Mouse (Mus musculus): ENCODE data around the gene Clip3. TPM values are rescaled to one million over a fixed set of nuclear protein-coding genes. Genes with fewer than 3 reads are reported as not detected.
A peak's percentile ranks its signal among the peaks of the same experiment; 100 is the strongest.

The Clip3 gene
- polyA plus RNA-seq, 1 experiment from 2014 or later = 115 TPM

- Histone ChIP-seq H3K4me2 (ENCODE audit: low read depth, low read length) (no peak overlapping the region), H3K27me3 (ENCODE audit: control insufficient read depth, insufficient read depth, low read length) (no peaks in the 10 kb centered on the region), H3K9me3 (ENCODE audit: control insufficient read depth, low read length) (no peaks in the 10 kb centered on the region), H3K4me1 (ENCODE audit: control insufficient read depth, insufficient read depth, low read length) (peaks cover 15% of the 10 kb centered on the region), H3K4me3 (ENCODE audit: low read depth, low read length) (no peak overlapping the region), H3K9ac (replicated peaks; ENCODE audit: low read depth, low read length) (no peak overlapping the region), H3K27ac (ENCODE audit: low read depth, low read length) (no peak overlapping the region), H3K36me3 (ENCODE audit: control insufficient read depth, insufficient read depth, low read length) (peaks cover 6% of the 10 kb centered on the region)
- no peak for ATAC-seq (ENCODE audit: low read depth)
- 61% methylated on average over 7 of the region's 7 CpGs for WGBS
These were observed 2.3 kb upstream of the Clip3 start for GRCm38 (mm10) chr7:30289071-30289713.

DNA sequence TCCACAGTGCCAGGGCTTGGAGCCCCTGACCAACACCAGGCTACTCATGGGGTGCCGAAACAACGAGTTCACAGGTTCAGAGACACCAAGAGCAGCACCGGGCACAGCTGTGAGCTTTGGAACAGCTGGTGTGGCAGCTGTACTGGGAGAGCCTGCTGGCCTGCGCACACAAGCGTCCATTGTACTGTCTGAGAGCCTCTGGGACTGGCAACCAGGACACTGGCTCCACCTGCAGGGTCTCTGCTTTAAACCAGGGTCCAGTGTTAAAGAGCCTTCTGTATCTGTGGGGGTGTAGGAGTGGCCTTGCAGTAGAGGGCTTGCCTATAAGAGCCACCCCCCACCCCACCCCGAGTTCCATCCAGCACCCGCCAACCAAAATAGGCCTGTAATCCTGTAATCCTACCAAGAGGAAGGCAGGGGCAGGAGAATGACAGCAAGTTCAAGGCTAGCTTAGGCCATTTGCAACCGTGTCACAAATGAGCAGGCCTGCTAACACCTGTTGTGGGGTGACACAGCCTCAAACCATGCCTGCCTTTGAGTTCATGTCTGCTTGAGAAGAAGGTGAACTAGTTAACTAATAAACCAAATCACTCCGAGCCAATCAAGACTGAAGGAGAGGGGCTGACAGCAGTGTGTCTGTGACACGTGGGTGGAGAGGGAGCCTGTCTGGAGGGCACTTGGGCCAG, 1.7 kb upstream of the Clip3 start:
- peak; percentile 16; the same call in 1 of the 2 replicates for ATAC-seq (ENCODE audit: low read depth)
- WGBS = 56% methylated on average over 10 of the region's 10 CpGs

DNA sequence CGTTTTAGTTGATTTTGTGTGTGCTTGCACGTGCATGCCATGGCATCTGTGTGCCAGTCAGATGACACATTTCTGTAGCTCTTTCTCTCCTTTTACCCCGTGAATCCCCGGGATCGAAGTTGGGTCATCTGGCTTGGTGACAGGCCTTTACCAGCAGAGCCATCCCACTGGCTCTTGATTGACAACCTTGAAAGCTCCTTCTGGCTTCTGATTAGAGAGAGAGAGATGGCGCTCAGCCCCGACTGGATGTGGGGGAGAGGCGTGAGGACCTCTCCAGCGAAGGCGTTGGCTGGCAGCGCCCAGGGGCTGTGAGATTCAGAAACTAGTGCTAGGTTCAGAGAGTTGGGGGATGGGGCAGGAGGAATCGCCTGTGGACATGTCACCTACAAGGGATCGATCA, 2.3 kb downstream of the Clip3 start:
- Histone ChIP-seq H3K36me3 (ENCODE audit: control insufficient read depth, insufficient read depth, low read length) (peaks cover 38% of the 10 kb centered on the region), H3K4me1 (ENCODE audit: control insufficient read depth, insufficient read depth, low read length) (peaks cover 19% of the 10 kb centered on the region), H3K27ac (ENCODE audit: low read depth, low read length) (no peak overlapping the region), H3K4me3 (ENCODE audit: low read depth, low read length) (no peak overlapping the region), H3K4me2 (ENCODE audit: low read depth, low read length) (no peak overlapping the region), H3K9me3 (ENCODE audit: control insufficient read depth, low read length) (no peaks in the 10 kb centered on the region), H3K9ac (replicated peaks; ENCODE audit: low read depth, low read length) (no peak overlapping the region; the same call in 1 of the 2 replicates), H3K27me3 (ENCODE audit: control insufficient read depth, insufficient read depth, low read length) (no peaks in the 10 kb centered on the region)
- no peak for ATAC-seq (ENCODE audit: low read depth)
- 83% methylated on average over 13 of the region's 13 CpGs for WGBS

More for the DNA sequence above, 1.7 kb upstream of the Clip3 start:
- Histone ChIP-seq H3K27ac (ENCODE audit: low read depth, low read length) (no peak overlapping the region), H3K4me2 (ENCODE audit: low read depth, low read length) (no peak overlapping the region), H3K4me1 (ENCODE audit: control insufficient read depth, insufficient read depth, low read length) (peaks cover 19% of the 10 kb centered on the region), H3K9me3 (ENCODE audit: control insufficient read depth, low read length) (no peaks in the 10 kb centered on the region), H3K27me3 (ENCODE audit: control insufficient read depth, insufficient read depth, low read length) (no peaks in the 10 kb centered on the region), H3K9ac (replicated peaks; ENCODE audit: low read depth, low read length) (no peak overlapping the region), H3K36me3 (ENCODE audit: control insufficient read depth, insufficient read depth, low read length) (peaks cover 9% of the 10 kb centered on the region), H3K4me3 (ENCODE audit: low read depth, low read length) (no peak overlapping the region)

DNA sequence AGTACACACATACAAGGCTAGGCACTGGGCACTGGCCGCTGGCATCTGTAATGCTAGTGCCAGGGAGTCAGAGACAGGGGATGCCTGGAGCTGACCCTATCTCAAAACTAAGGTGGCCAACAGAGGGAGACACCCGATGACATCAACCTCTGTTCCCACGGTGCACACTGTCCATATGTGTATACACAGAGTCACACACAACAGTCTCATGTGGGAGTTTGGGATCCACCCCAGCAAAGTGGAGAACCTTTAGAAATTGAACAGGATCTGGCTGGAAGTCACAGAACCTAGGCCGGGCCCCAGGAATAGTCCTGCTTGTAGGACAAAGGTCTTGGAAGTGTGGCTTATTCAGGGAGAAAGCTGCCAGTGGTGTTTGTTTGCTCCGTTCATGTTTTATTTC, 2.8 kb downstream of the Clip3 start:
- Histone ChIP-seq H3K4me3 (ENCODE audit: low read depth, low read length) (no peak overlapping the region), H3K9me3 (ENCODE audit: control insufficient read depth, low read length) (no peaks in the 10 kb centered on the region), H3K27me3 (ENCODE audit: control insufficient read depth, insufficient read depth, low read length) (no peaks in the 10 kb centered on the region), H3K4me1 (ENCODE audit: control insufficient read depth, insufficient read depth, low read length) (peaks cover 19% of the 10 kb centered on the region), H3K4me2 (ENCODE audit: low read depth, low read length) (no peak overlapping the region), H3K27ac (ENCODE audit: low read depth, low read length) (no peak overlapping the region), H3K9ac (replicated peaks; ENCODE audit: low read depth, low read length) (no peak overlapping the region; the same call in 1 of the 2 replicates), H3K36me3 (ENCODE audit: control insufficient read depth, insufficient read depth, low read length) (peaks cover 43% of the 10 kb centered on the region)
- ATAC-seq (ENCODE audit: low read depth) = no peak
- WGBS = 93% methylated on average over 5 of the region's 5 CpGs

GRCm38 (mm10) chr7:30295103-30295502, 3.6 kb downstream of the Clip3 start:
- no peaks in the 10 kb centered on the region for H3K27me3 ChIP-seq (ENCODE audit: control insufficient read depth, insufficient read depth, low read length)
- no peak overlapping the region for H3K4me3 ChIP-seq (ENCODE audit: low read depth, low read length)
- peaks cover 51% of the 10 kb centered on the region for H3K36me3 ChIP-seq (ENCODE audit: control insufficient read depth, insufficient read depth, low read length)
- ATAC-seq (ENCODE audit: low read depth) = no peak
- no peaks in the 10 kb centered on the region for H3K9me3 ChIP-seq (ENCODE audit: control insufficient read depth, low read length)
- 73% methylated on average over 10 of the region's 10 CpGs for WGBS
- H3K27ac ChIP-seq (ENCODE audit: low read depth, low read length) = no peak overlapping the region
- no peak overlapping the region for H3K4me2 ChIP-seq (ENCODE audit: low read depth, low read length)
- no peak overlapping the region for H3K9ac ChIP-seq (replicated peaks; ENCODE audit: low read depth, low read length)
- H3K4me1 ChIP-seq (ENCODE audit: control insufficient read depth, insufficient read depth, low read length) = peaks cover 19% of the 10 kb centered on the region

- H3K27me3 ChIP-seq (ENCODE audit: control insufficient read depth, insufficient read depth, low read length) = no peaks in the 10 kb centered on the region
- H3K9ac ChIP-seq (replicated peaks; ENCODE audit: low read depth, low read length) = no peak overlapping the region
- 95% methylated on average over 15 of the region's 15 CpGs for WGBS
- no peaks in the 10 kb centered on the region for H3K9me3 ChIP-seq (ENCODE audit: control insufficient read depth, low read length)
- H3K4me1 ChIP-seq (ENCODE audit: control insufficient read depth, insufficient read depth, low read length) = peaks cover 19% of the 10 kb centered on the region
- ATAC-seq (ENCODE audit: low read depth) = no peak
- H3K27ac ChIP-seq (ENCODE audit: low read depth, low read length) = no peak overlapping the region
- H3K4me2 ChIP-seq (ENCODE audit: low read depth, low read length) = no peak overlapping the region
- H3K4me3 ChIP-seq (ENCODE audit: low read depth, low read length) = no peak overlapping the region
- H3K36me3 ChIP-seq (ENCODE audit: control insufficient read depth, insufficient read depth, low read length) = peaks cover 54% of the 10 kb centered on the region
These were observed 5.3 kb downstream of the Clip3 start for GRCm38 (mm10) chr7:30296816-30297215.

DNA sequence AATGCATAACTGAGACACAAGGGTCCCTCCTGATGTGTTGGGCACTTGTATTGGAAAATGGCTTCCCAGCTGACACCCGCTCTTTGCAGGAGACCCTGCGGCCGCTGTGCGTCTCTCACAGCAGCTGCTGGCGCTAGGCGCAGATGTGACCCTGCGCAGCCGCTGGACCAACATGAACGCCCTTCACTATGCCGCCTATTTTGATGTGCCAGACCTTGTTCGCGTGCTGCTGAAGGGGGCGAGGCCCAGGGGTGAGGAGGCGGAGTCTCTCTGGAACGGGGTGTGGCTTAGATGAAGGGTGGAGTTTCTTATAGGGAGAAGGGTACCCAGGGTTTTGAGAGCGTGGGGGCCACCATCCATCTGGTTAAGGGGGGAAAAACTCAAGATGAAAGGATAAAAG, 5.7 kb downstream of the Clip3 start:
- Histone ChIP-seq H3K4me3 (ENCODE audit: low read depth, low read length) (no peak overlapping the region), H3K27ac (ENCODE audit: low read depth, low read length) (no peak overlapping the region), H3K27me3 (ENCODE audit: control insufficient read depth, insufficient read depth, low read length) (no peaks in the 10 kb centered on the region), H3K4me1 (ENCODE audit: control insufficient read depth, insufficient read depth, low read length) (peaks cover 17% of the 10 kb centered on the region), H3K9me3 (ENCODE audit: control insufficient read depth, low read length) (no peaks in the 10 kb centered on the region), H3K4me2 (ENCODE audit: low read depth, low read length) (no peak overlapping the region), H3K36me3 (ENCODE audit: control insufficient read depth, insufficient read depth, low read length) (peaks cover 58% of the 10 kb centered on the region), H3K9ac (replicated peaks; ENCODE audit: low read depth, low read length) (no peak overlapping the region)
- ATAC-seq (ENCODE audit: low read depth) = no peak
- WGBS = 88% methylated on average over 16 of the region's 16 CpGs

DNA sequence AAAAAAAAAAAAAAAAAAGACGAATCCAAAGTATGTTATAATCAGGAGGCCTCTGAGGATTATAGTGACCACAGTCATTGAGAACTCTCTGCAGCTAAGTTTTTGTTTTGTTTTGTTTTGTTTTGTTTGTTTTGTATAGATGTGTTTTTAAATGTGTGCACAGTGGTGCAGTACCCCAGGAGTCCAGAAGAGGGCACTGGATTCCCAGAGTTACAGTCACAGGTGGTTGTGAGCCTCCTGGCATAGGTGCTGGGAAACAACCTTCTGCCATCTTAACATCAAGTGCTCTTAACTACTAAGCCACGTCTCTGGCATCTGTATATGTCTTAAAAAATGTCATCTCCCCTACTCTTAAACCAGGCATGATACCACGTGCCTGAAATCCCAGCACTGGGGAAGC, 9.4 kb downstream of the Clip3 start:
- Histone ChIP-seq H3K27me3 (ENCODE audit: control insufficient read depth, insufficient read depth, low read length) (no peaks in the 10 kb centered on the region), H3K9ac (replicated peaks; ENCODE audit: low read depth, low read length) (no peak overlapping the region), H3K9me3 (ENCODE audit: control insufficient read depth, low read length) (no peaks in the 10 kb centered on the region), H3K4me2 (ENCODE audit: low read depth, low read length) (no peak overlapping the region), H3K27ac (ENCODE audit: low read depth, low read length) (no peak overlapping the region), H3K4me3 (ENCODE audit: low read depth, low read length) (no peak overlapping the region), H3K36me3 (ENCODE audit: control insufficient read depth, insufficient read depth, low read length) (peaks cover 73% of the 10 kb centered on the region), H3K4me1 (ENCODE audit: control insufficient read depth, insufficient read depth, low read length) (no peaks in the 10 kb centered on the region)
- 52% methylated on average over 3 of the region's 3 CpGs for WGBS
- ATAC-seq (ENCODE audit: low read depth) = no peak; the same call in 1 of the 2 replicates

DNA sequence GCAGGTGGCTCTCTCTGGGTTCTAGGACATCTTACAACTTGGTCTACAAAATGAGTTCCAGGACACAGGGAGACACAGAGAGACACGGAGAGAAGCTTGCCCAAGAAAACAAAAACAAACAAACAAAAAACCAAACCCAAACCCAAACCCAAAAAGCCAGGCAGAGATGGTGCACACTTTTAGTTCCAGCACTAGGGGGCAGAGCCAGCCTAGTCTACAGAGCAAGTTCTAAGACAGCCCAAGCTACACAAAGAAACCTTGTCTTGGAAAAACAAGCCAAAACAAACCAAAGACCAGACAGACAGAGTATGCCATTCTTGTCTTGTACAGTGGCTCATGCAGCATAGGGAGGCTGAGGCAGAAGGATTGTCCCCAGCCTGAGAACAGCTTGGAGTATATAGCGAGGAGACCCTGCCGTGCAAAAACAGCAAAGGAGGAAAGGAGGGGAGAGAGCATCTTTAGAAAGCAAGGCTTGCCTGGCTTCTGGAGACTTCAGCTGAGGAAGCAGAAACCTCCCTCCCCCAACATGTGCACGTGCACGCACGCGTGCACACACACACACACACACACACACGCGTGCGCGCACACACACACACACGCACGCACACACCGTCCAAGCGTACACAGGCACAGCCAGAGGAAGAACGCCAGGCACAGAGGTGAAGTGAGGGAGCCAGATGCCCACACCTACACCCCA, 14.7 kb downstream of the Clip3 start:
- Histone ChIP-seq H3K4me3 (ENCODE audit: low read depth, low read length) (no peak overlapping the region), H3K27me3 (ENCODE audit: control insufficient read depth, insufficient read depth, low read length) (no peaks in the 10 kb centered on the region), H3K4me1 (ENCODE audit: control insufficient read depth, insufficient read depth, low read length) (peaks cover 12% of the 10 kb centered on the region), H3K9me3 (ENCODE audit: control insufficient read depth, low read length) (no peaks in the 10 kb centered on the region), H3K9ac (replicated peaks; ENCODE audit: low read depth, low read length) (no peak overlapping the region), H3K27ac (ENCODE audit: low read depth, low read length) (no peak overlapping the region), H3K36me3 (ENCODE audit: control insufficient read depth, insufficient read depth, low read length) (peaks cover 40% of the 10 kb centered on the region), H3K4me2 (ENCODE audit: low read depth, low read length) (no peak overlapping the region)
- 91% methylated on average over 16 of the region's 16 CpGs for WGBS
- ATAC-seq (ENCODE audit: low read depth) = no peak
